Mouse (Mus musculus) neural tube, embryonic 14.5 days (tissue): ENCODE measurements at regions not wholly inside any gene's neighbourhood (a gene's known extent, or its start where the extent isn't known, plus 50 kb on each side); places are given as distances from the start of the nearest gene placed in this dataset.
"Not testable (repeated sequence)": the region's sequence is repeated elsewhere in the genome, so short reads cannot be mapped to it uniquely, and the experiment has no call there.

Experiments
- ATAC-seq: fragments of 200-750 bp; cut with Nextera tagmentation; 2 replicates; pipeline ENCODE4 v1.8.0; 2017; ENCODE audit warnings: low read depth, mild to moderate bottlenecking, moderate TSS enrichment, moderate library complexity
- H3K27ac ChIP-seq: fragments of 300-500 bp; sonication (generic); 2 replicates; pipeline ENCODE4 v1.5.1; 2014; ENCODE audit warnings: low read depth, mild to moderate bottlenecking, control low read depth, low read length, moderate library complexity, mixed read lengths
- H3K27me3 ChIP-seq: fragments of 300-500 bp; sonication (generic); 2 replicates; pipeline ENCODE4 v1.6.1; 2014; ENCODE audit warnings: low read length; ENCODE audit not compliant: control insufficient read depth, insufficient read depth
- H3K36me3 ChIP-seq: fragments of 300-500 bp; sonication (generic); 2 replicates; pipeline ENCODE4 v1.6.1; 2014; ENCODE audit warnings: low read length, mixed read lengths; ENCODE audit not compliant: control insufficient read depth, insufficient read depth
- H3K4me1 ChIP-seq: fragments of 300-500 bp; sonication (generic); 2 replicates; pipeline ENCODE4 v1.6.1; 2014; ENCODE audit warnings: low read length; ENCODE audit not compliant: control insufficient read depth, insufficient read depth
- H3K4me2 ChIP-seq: fragments of 300-500 bp; sonication (generic); 2 replicates; pipeline ENCODE4 v1.6.1; 2014; ENCODE audit warnings: mild to moderate bottlenecking, low read depth, low read length, control low read depth
- H3K4me3 ChIP-seq: fragments of 300-500 bp; sonication (generic); 2 replicates; pipeline ENCODE4 v1.5.1; 2014; ENCODE audit warnings: low read depth, low read length, control low read depth, mixed read lengths
- H3K9ac ChIP-seq: fragments of 300-500 bp; sonication (generic); replicated peaks from 2 replicates; pipeline ENCODE4 v1.6.1; 2014; ENCODE audit warnings: low read depth, mild to moderate bottlenecking, control low read depth, low read length, mixed read lengths
- H3K9me3 ChIP-seq: fragments of 300-500 bp; sonication (generic); 2 replicates; pipeline ENCODE4 v1.6.1; 2016; ENCODE audit warnings: low read length; ENCODE audit not compliant: control insufficient read depth
- WGBS: fragments of 180-500 bp; shearing (Covaris S2); extraction: QIAGEN DNeasy Blood & Tissue Kit; methylation state at CpG from one replicate; pipeline ENCODE4 v1.1.7; 2014; 5-methylcytosine and 5-hydroxymethylcytosine counted together

DNA sequence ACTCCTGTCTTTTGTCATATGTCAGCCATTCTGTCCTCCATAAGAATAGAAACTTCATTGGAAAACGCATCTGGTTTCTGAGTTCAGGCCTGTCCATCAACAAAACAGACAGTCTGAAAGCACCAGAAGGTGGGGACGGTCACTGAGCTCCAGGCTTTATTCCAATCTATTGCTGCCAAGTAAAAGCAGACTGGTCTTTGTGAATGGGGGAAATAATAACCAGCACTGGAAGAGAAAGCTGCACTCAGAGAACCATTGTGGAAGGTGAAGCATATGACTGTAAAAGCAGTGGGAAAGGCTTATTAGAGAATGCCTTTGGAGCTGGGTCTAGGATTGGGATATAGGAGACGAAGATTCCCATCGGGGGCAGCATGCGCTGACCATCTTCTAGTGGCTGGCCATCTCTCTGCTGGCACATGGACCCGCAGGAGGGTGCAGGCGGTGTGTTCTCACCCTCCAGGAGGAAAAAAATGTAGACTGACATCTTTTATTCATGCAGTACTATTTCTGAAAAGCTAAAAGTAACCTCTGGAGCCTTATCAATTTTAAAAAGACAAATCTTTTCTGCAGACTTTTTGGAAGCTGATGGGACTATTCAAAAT, 1638.0 kb downstream of the Car8 start:
- WGBS: 79% methylated on average over 7 of the region's 7 CpGs
- Histone ChIP-seq H3K27ac (no peak overlapping the region), H3K4me3 (no peak overlapping the region), H3K4me1 (no peaks in the 10 kb centered on the region), H3K36me3 (no peaks in the 10 kb centered on the region), H3K9ac (no peak overlapping the region), H3K27me3 (no peaks in the 10 kb centered on the region), H3K4me2 (no peak overlapping the region), H3K9me3 (no peaks in the 10 kb centered on the region)
- no peak for ATAC-seq

DNA sequence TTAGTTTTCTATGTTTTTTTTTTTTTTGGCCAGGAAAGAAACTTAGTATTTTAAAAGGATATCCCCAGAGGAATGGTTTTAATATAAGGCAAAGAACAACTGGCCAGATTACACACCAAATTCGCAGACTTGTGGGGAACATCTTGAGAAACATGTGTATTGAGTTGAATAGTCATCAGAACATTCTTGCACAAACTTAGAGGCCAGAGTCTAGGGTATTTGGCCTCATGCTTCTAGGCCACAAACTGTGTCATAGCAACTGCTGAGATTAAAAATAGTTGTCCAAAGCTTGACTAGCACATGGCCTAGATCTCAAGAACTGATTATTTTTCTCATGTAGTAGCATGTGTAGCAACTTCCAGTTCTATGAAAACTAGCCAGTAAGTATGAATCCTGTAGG, 1642.5 kb downstream of the Car8 start:
- H3K27ac ChIP-seq: no peak overlapping the region
- WGBS: 64% methylated on average over 1 of the region's 1 CpGs

DNA sequence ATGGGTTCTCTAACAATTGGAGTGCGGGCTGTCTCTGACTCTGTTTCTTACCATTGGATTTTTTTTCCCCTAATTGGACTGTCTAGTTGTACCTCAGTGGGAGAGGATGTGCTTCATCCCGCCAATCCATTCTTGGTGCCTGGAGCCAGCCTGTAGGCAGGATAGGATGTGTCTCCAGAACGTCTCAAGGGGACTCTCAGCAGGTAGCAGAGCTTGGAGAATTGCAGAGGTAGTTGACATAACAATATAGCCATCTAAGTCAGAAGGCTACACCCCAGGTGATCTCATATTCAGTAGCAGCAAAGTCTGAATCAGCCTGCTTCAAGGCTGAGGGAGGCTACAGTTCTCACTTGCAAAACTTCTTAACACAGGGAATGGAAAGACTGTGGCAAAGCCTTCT, 1646.0 kb downstream of the Car8 start:
- not testable (repeated sequence) for H3K27ac ChIP-seq, H3K9me3 ChIP-seq, H3K27me3 ChIP-seq, H3K4me2 ChIP-seq, H3K4me3 ChIP-seq, ATAC-seq, H3K36me3 ChIP-seq, H3K9ac ChIP-seq, H3K4me1 ChIP-seq
- WGBS: 75% methylated on average over 3 of the region's 3 CpGs

More for the DNA sequence above, 1642.5 kb downstream of the Car8 start:
- no peak overlapping the region for H3K4me2 ChIP-seq
- no peaks in the 10 kb centered on the region for H3K9me3 ChIP-seq
- H3K4me3 ChIP-seq: no peak overlapping the region
- no peak for ATAC-seq
- no peaks in the 10 kb centered on the region for H3K36me3 ChIP-seq
- H3K27me3 ChIP-seq: no peaks in the 10 kb centered on the region
- no peaks in the 10 kb centered on the region for H3K4me1 ChIP-seq
- H3K9ac ChIP-seq: no peak overlapping the region

DNA sequence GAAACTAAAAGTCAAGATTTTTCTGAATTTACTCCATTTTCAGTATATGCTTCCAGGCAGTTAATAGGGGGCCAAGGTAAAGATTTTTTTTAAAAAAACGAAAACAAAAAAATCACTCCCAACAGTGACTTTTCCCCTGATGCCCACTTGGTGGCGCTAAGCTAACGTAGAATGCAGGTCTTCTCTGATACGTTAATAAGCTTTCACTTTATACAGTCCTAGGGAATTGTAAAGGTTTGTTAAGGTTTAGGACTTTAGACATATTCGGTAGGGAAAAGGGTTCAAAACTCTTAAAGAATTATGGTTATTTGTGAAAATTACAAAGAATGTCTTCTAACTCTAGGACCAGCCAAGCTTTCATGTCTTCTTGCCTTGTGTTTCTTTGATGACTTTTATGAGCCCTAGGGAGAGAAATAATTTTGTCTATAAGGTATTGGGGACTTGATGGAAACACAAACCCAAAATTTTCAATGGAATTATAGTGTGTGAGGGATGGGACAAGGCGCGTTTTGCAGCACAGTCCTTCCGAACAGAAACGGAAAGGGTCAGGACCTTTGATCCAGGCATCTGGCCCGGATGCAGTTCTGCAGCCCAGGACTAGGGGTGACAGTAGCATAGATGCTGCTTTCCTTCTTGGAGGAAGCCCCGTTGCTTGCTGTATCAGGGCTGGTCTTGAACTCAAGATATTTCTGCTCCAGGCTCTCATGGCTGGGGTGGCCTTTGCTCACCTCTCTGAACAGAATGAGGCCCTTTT, 1677.1 kb downstream of the Car8 start:
- Histone ChIP-seq H3K9ac (no peak overlapping the region), H3K4me2 (no peak overlapping the region), H3K27ac (no peak overlapping the region), H3K27me3 (no peaks in the 10 kb centered on the region), H3K9me3 (no peaks in the 10 kb centered on the region), H3K36me3 (no peaks in the 10 kb centered on the region), H3K4me3 (no peak overlapping the region), H3K4me1 (no peaks in the 10 kb centered on the region)
- ATAC-seq: peak; percentile 73; the same call in 1 of the 2 replicates
- WGBS: 38% methylated on average over 11 of the region's 11 CpGs

DNA sequence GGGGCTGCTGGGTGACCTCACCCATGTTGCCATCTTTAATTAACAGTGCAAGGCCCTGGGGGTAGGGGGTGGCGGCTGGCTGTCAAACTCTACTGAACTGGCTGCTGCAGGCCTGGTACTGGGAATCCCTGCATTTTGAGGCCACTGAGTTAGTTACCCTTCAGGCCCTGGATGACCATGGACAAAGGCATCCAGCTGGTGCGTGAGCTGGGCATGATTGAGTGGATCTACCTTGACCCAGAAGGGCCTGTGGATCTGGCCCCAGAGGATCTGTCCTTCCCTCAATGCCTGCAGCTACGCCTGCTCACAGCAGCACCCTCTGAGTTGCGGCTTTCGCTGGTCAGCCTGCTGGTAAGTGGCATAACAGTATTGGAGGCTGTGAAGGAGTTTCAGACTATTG, 1699.2 kb downstream of the Car8 start:
- no peak for ATAC-seq

DNA sequence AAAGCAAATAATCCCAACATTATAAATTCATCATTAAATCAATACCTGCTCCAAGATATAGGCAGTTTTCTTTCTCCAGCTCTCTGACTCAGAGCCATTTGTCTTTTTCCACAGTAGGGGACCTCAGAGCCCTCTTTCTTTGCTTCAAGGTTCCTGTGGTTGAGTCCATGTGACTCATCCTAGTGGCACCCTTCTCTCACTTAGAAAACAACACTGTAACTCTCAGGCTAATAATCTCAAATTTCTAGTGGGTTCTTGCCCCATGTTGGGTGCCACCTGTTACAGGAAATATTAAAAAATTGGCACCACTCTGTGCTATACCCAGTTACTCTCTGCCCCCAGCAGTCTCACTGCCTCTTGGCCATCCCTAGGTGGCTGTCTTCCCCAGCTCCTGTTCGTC, 1706.4 kb downstream of the Car8 start:
- no peaks in the 10 kb centered on the region for H3K36me3 ChIP-seq
- no peak overlapping the region for H3K4me2 ChIP-seq
- H3K9ac ChIP-seq: no peak overlapping the region
- no peak for ATAC-seq
- no peak overlapping the region for H3K4me3 ChIP-seq
- no peaks in the 10 kb centered on the region for H3K27me3 ChIP-seq
- WGBS: 88% methylated on average over 1 of the region's 1 CpGs
- no peak overlapping the region for H3K27ac ChIP-seq
- H3K9me3 ChIP-seq: no peaks in the 10 kb centered on the region
- no peaks in the 10 kb centered on the region for H3K4me1 ChIP-seq

More for the DNA sequence above, 1699.2 kb downstream of the Car8 start:
- H3K4me3 ChIP-seq: no peak overlapping the region
- H3K9me3 ChIP-seq: no peaks in the 10 kb centered on the region
- no peak overlapping the region for H3K9ac ChIP-seq
- H3K36me3 ChIP-seq: no peaks in the 10 kb centered on the region
- H3K4me2 ChIP-seq: no peak overlapping the region
- 91% methylated on average over 5 of the region's 5 CpGs for WGBS
- H3K27ac ChIP-seq: no peak overlapping the region
- no peaks in the 10 kb centered on the region for H3K4me1 ChIP-seq
- H3K27me3 ChIP-seq: no peaks in the 10 kb centered on the region

DNA sequence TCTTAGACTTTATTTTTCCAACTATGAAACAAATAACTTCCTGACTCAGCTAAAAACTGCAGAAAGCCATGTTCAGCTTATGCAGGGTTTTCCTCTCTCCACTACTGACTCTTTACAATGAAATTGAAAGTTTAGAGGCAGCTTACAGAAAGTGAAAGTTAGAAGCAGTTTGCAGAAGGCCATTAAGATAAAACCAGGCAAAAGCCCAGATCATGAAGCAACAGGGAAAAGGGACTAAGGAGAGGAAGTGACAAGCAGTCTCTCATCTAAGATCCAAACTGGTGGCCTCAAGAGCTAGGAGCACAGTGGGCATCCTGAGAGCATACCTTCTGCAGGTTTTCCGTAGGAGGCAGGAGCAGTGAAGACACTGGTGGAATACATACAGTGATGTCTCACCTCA, 1721.2 kb downstream of the Car8 start:
- no peaks in the 10 kb centered on the region for H3K36me3 ChIP-seq
- no peak overlapping the region for H3K4me2 ChIP-seq
- WGBS: 97% methylated on average over 1 of the region's 1 CpGs
- no peak overlapping the region for H3K27ac ChIP-seq
- ATAC-seq: no peak
- no peaks in the 10 kb centered on the region for H3K27me3 ChIP-seq
- H3K9me3 ChIP-seq: no peaks in the 10 kb centered on the region
- H3K4me1 ChIP-seq: no peaks in the 10 kb centered on the region; the same call in 1 of the 2 replicates
- H3K9ac ChIP-seq: no peak overlapping the region
- no peak overlapping the region for H3K4me3 ChIP-seq

DNA sequence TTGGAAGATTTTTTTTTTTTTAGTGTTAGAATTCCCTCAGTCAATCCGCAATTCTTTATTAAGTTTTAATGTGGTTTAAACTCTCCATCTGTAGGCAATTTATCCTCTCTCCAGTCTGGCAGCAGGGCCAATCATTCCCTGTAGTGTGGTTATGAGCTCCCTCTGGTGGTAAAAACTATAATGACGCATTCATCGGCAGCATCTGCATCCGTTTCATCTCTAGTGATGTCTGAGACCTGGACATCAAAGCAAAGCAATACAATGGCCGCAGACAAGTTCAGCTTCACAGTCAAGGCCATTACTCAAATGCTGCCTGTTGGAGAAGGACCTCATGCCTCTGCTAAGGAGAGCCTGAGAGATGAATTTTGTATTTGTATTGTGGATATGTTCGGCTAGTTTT, 1721.7 kb upstream of the Impad1 start:
- H3K4me3 ChIP-seq: no peak overlapping the region
- 18% methylated on average over 6 of the region's 6 CpGs for WGBS
- H3K27ac ChIP-seq: no peak overlapping the region
- no peak overlapping the region for H3K9ac ChIP-seq
- no peaks in the 10 kb centered on the region for H3K9me3 ChIP-seq
- no peak overlapping the region for H3K4me2 ChIP-seq
- H3K36me3 ChIP-seq: no peaks in the 10 kb centered on the region
- no peaks in the 10 kb centered on the region; the same call in 1 of the 2 replicates for H3K4me1 ChIP-seq
- H3K27me3 ChIP-seq: no peaks in the 10 kb centered on the region
- ATAC-seq: peak; percentile 75; the same call in 1 of the 2 replicates

DNA sequence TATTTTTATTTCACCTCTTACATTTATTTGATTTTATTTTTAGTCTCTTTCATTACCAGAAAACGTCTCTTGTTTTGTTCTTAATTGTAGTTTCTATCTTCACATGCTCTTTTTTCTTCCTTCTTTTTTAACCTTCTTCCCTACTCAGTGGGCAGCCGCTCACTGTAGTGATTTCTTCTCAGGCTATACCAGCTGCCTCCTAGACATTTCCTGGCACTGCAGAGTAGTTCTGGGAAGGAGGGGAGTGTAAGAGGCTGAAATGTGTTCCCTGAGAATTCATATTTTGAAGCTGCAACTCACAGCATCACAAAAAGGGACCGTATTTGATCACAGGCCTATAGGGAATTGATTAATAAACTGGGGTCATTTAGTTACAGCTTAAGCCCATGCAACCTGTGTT, 1720.5 kb upstream of the Impad1 start:
- no peak overlapping the region for H3K9ac ChIP-seq
- no peaks in the 10 kb centered on the region; the same call in 1 of the 2 replicates for H3K4me1 ChIP-seq
- H3K9me3 ChIP-seq: no peaks in the 10 kb centered on the region
- no peak overlapping the region for H3K27ac ChIP-seq
- H3K4me2 ChIP-seq: no peak overlapping the region
- no peaks in the 10 kb centered on the region for H3K27me3 ChIP-seq
- no peak for ATAC-seq
- H3K4me3 ChIP-seq: no peak overlapping the region
- H3K36me3 ChIP-seq: no peaks in the 10 kb centered on the region
- WGBS: 61% methylated on average over 3 of the region's 3 CpGs
